Mouse (Mus musculus) forebrain, embryonic 15.5 days (tissue): ENCODE measurements around the gene Bpifa6. TPM values are rescaled to one million over a fixed set of nuclear protein-coding genes. Genes with fewer than 3 reads are reported as not detected.

Experiments used
- ATAC-seq: fragments of 200-750 bp; cut with Nextera tagmentation; replicated peaks from 2 replicates; pipeline ENCODE4 v1.8.0; 2017; ENCODE audit warnings: mild to moderate bottlenecking, moderate TSS enrichment, moderate library complexity
- H3K27ac ChIP-seq: fragments of 300-500 bp; sonication (generic); replicated peaks from 2 replicates; pipeline ENCODE4 v1.5.1; 2015; ENCODE audit warnings: mild to moderate bottlenecking, inconsistent platforms
- H3K27me3 ChIP-seq: fragments of 300-500 bp; sonication (generic); 2 replicates; pipeline ENCODE4 v1.6.1; 2015; ENCODE audit warnings: inconsistent platforms
- H3K36me3 ChIP-seq: fragments of 300-500 bp; sonication (generic); 2 replicates; pipeline ENCODE4 v1.6.1; 2015; ENCODE audit warnings: mild to moderate bottlenecking, inconsistent platforms
- H3K4me1 ChIP-seq: fragments of 300-500 bp; sonication (generic); 2 replicates; pipeline ENCODE4 v1.6.1; 2015; ENCODE audit warnings: inconsistent platforms
- H3K4me2 ChIP-seq: fragments of 300-500 bp; sonication (generic); replicated peaks from 2 replicates; pipeline ENCODE4 v1.6.1; 2015; ENCODE audit warnings: mild to moderate bottlenecking, inconsistent platforms
- H3K4me3 ChIP-seq: fragments of 300-500 bp; sonication (generic); 2 replicates; pipeline ENCODE4 v1.5.1; 2015; ENCODE audit warnings: mild to moderate bottlenecking, inconsistent platforms
- H3K9ac ChIP-seq: fragments of 300-500 bp; sonication (generic); replicated peaks from 2 replicates; pipeline ENCODE4 v1.6.1; 2015; ENCODE audit warnings: mild to moderate bottlenecking, inconsistent platforms
- H3K9me3 ChIP-seq: fragments of 300-500 bp; sonication (generic); 2 replicates; pipeline ENCODE4 v1.6.1; 2016; ENCODE audit warnings: inconsistent platforms
- WGBS: fragments of 180-500 bp; shearing (Covaris S2); methylation state at CpG from one replicate; pipeline ENCODE4 v1.1.7; 2015; ENCODE audit warnings: mixed read lengths; 5-methylcytosine and 5-hydroxymethylcytosine counted together
- polyA plus RNA-seq: library from polyadenylated mRNA; unstranded; fragments of >200 nt; fragmentation: Nextera tagmentation; extraction: Ambion mirVana; gene quantifications from 2 replicates; pipeline ENCODE4 v1.2.1, GENCODE M21; 2015

Gene Bpifa6
- polyA plus RNA-seq, result not detected in 2 replicates

- no peak within 1 kb of the TSS for H3K4me2 ChIP-seq
- H3K9me3 ChIP-seq, result no peaks in the 10 kb centered on the region
- no peak within 1 kb of the TSS for H3K4me3 ChIP-seq
- WGBS, result 94% methylated on average over 5 of the region's 5 CpGs
- ATAC-seq, result no peak
- no peaks in the 10 kb centered on the region for H3K27me3 ChIP-seq
- H3K36me3 ChIP-seq, result no peaks in the 10 kb centered on the region
- H3K4me1 ChIP-seq, result no peaks in the 10 kb centered on the region
- H3K9ac ChIP-seq, result no peak within 1 kb of the TSS
- H3K27ac ChIP-seq, result no peak within 1 kb of the TSS
Observed at GRCm38 (mm10) chr2:153974582-153974981, at the start of gene Bpifa6. Bpifa6 (plus strand) TSS chr2:153974945.

- Histone ChIP-seq H3K9me3 (no peaks in the 10 kb centered on the region), H3K27me3 (no peaks in the 10 kb centered on the region), H3K4me1 (no peaks in the 10 kb centered on the region), H3K27ac (no peak overlapping the region), H3K4me3 (no peak overlapping the region), H3K4me2 (no peak overlapping the region), H3K9ac (no peak overlapping the region), H3K36me3 (no peaks in the 10 kb centered on the region)
- 43% methylated on average over 3 of the region's 3 CpGs for WGBS
- peak; percentile 35; the same call in 1 of the 2 replicates for ATAC-seq
Observed at GRCm38 (mm10) chr2:153929871-153930413, 44.8 kb upstream of the Bpifa6 start.

- Histone ChIP-seq H3K4me1 (no peaks in the 10 kb centered on the region), H3K9me3 (no peaks in the 10 kb centered on the region), H3K27me3 (no peaks in the 10 kb centered on the region), H3K4me3 (no peak overlapping the region), H3K27ac (no peak overlapping the region), H3K4me2 (no peak overlapping the region), H3K9ac (no peak overlapping the region), H3K36me3 (no peaks in the 10 kb centered on the region)
- 49% methylated on average over 6 of the region's 6 CpGs for WGBS
- peak; percentile 76 for ATAC-seq
Observed at GRCm38 (mm10) chr2:153931125-153931524, 43.6 kb upstream of the Bpifa6 start.

DNA sequence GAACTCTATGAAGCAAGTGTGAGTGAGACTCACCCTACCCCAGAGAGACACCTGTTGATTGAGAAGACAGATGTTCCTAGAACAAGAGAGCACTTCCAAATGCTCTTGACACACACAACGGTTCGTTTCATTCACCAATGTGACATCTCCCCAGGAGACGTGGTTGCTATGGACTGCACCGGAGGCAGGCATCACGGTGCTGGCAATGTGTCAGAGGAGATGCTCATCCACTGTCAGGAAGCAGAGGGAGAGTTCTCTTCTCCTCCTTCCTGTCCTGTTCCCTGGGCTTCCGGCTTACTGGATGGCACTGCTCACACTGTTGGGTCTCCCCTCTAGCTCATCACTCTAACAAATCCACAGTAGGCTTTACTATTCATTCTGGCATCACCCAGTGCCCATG, 41.4 kb upstream of the Bpifa6 start:
- no peaks in the 10 kb centered on the region for H3K27me3 ChIP-seq
- H3K4me3 ChIP-seq, result no peak overlapping the region
- no peak overlapping the region for H3K4me2 ChIP-seq
- H3K9ac ChIP-seq, result no peak overlapping the region
- H3K9me3 ChIP-seq, result no peaks in the 10 kb centered on the region
- no peaks in the 10 kb centered on the region for H3K4me1 ChIP-seq
- no peak overlapping the region for H3K27ac ChIP-seq
- 58% methylated on average over 6 of the region's 6 CpGs for WGBS
- H3K36me3 ChIP-seq, result no peaks in the 10 kb centered on the region
- no peak for ATAC-seq

DNA sequence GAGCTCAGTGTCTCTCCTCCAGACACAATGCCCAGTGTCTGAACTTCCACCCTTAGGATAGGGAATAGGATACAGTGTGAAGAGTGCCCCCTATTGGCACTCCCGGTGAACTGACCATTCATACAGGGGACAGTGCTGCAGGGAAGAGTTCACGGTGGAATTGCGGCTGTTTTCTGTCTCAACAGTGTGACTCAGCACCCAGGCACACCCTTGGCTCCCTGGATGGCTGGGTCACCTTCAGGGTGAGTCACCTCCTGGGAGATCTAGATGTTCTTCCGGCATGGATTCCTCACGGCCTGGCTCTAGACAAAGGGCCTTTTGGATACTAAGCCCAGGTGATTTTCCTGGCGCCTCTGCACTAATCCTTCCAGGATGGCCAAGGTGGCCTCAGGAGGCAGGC, 39.4 kb upstream of the Bpifa6 start:
- Histone ChIP-seq H3K4me2 (no peak overlapping the region), H3K27ac (no peak overlapping the region), H3K9me3 (no peaks in the 10 kb centered on the region), H3K9ac (no peak overlapping the region), H3K36me3 (no peaks in the 10 kb centered on the region), H3K4me3 (no peak overlapping the region), H3K4me1 (no peaks in the 10 kb centered on the region), H3K27me3 (no peaks in the 10 kb centered on the region)
- no peak for ATAC-seq
- whole genome bisulfite sequencing, result 87% methylated on average over 6 of the region's 6 CpGs

- 81% methylated on average over 5 of the region's 5 CpGs for WGBS
Observed at GRCm38 (mm10) chr2:153937843-153938242, 36.9 kb upstream of the Bpifa6 start, which contains the start of gene Bpifb4. Bpifb4 (plus strand) TSS chr2:153938212.

GRCm38 (mm10) chr2:153943537-153943936, 31.2 kb upstream of the Bpifa6 start:
- no peak overlapping the region for H3K4me3 ChIP-seq
- no peaks in the 10 kb centered on the region for H3K9me3 ChIP-seq
- no peak overlapping the region for H3K4me2 ChIP-seq
- ATAC-seq, result no peak
- H3K4me1 ChIP-seq, result no peaks in the 10 kb centered on the region
- no peak overlapping the region for H3K27ac ChIP-seq
- no peaks in the 10 kb centered on the region for H3K36me3 ChIP-seq
- no peaks in the 10 kb centered on the region for H3K27me3 ChIP-seq
- no peak overlapping the region for H3K9ac ChIP-seq
- WGBS, result 41% methylated on average over 3 of the region's 3 CpGs

More at GRCm38 (mm10) chr2:153937843-153938242, 36.9 kb upstream of the Bpifa6 start, which contains the start of gene Bpifb4:
- H3K9me3 ChIP-seq, result no peaks in the 10 kb centered on the region
- no peak within 1 kb of the TSS for H3K4me3 ChIP-seq
- ATAC-seq, result no peak
- no peak within 1 kb of the TSS for H3K9ac ChIP-seq
- H3K4me1 ChIP-seq, result no peaks in the 10 kb centered on the region
- no peaks in the 10 kb centered on the region for H3K36me3 ChIP-seq
- no peaks in the 10 kb centered on the region for H3K27me3 ChIP-seq
- no peak within 1 kb of the TSS for H3K27ac ChIP-seq
- H3K4me2 ChIP-seq, result no peak within 1 kb of the TSS

- WGBS, result 93% methylated on average over 8 of the region's 8 CpGs
- Histone ChIP-seq H3K4me2 (no peak overlapping the region), H3K4me1 (no peaks in the 10 kb centered on the region), H3K36me3 (no peaks in the 10 kb centered on the region), H3K27ac (no peak overlapping the region), H3K9ac (no peak overlapping the region), H3K9me3 (no peaks in the 10 kb centered on the region), H3K4me3 (no peak overlapping the region), H3K27me3 (no peaks in the 10 kb centered on the region)
- no peak for ATAC-seq
Observed at GRCm38 (mm10) chr2:153944567-153944966, 30.2 kb upstream of the Bpifa6 start.

GRCm38 (mm10) chr2:153952897-153953296, 21.8 kb upstream of the Bpifa6 start:
- H3K4me2 ChIP-seq, result no peak overlapping the region

DNA sequence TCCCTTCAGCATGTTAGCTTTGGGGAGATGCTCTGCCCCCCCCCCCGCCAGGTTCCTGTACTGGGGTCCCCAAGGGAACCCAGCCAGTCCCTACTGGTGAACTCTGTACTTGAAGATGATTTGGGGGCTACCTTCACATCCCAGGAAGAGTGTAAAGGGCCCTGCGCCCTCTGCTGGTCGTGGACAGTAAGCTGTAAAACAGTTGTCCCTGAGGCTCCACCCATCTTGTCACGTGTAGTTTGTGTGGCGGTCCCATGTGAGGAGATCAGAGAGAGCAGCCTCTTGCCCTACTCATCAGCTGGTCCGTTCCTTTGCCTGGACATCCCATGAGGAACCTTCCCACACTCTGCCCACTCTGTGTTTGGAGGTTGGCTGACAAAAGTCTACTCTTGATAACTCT, 20.9 kb upstream of the Bpifa6 start:
- WGBS, result 3% methylated on average over 6 of the region's 6 CpGs
- Histone ChIP-seq H3K27me3 (no peaks in the 10 kb centered on the region), H3K4me1 (no peaks in the 10 kb centered on the region), H3K9me3 (no peaks in the 10 kb centered on the region), H3K27ac (no peak overlapping the region), H3K4me2 (peak overlapping the region; percentile 28), H3K36me3 (no peaks in the 10 kb centered on the region), H3K4me3 (no peak overlapping the region), H3K9ac (no peak overlapping the region)
- ATAC-seq, result no peak; the same call in 1 of the 2 replicates

More at GRCm38 (mm10) chr2:153952897-153953296, 21.8 kb upstream of the Bpifa6 start:
- Histone ChIP-seq H3K9ac (no peak overlapping the region), H3K4me1 (no peaks in the 10 kb centered on the region), H3K4me3 (no peak overlapping the region), H3K27me3 (no peaks in the 10 kb centered on the region), H3K9me3 (no peaks in the 10 kb centered on the region), H3K27ac (no peak overlapping the region), H3K36me3 (no peaks in the 10 kb centered on the region)
- WGBS, result 28% methylated on average over 6 of the region's 6 CpGs
- no peak for ATAC-seq

GRCm38 (mm10) chr2:153962821-153963331, 11.9 kb upstream of the Bpifa6 start:
- ATAC-seq, result no peak; the same call in 1 of the 2 replicates
- WGBS, result 67% methylated on average over 4 of the region's 4 CpGs
- H3K4me1 ChIP-seq, result no peaks in the 10 kb centered on the region
- no peak overlapping the region for H3K4me3 ChIP-seq
- H3K36me3 ChIP-seq, result no peaks in the 10 kb centered on the region
- H3K9ac ChIP-seq, result no peak overlapping the region
- no peak overlapping the region for H3K4me2 ChIP-seq
- H3K27me3 ChIP-seq, result no peaks in the 10 kb centered on the region
- no peak overlapping the region for H3K27ac ChIP-seq
- no peaks in the 10 kb centered on the region for H3K9me3 ChIP-seq

GRCm38 (mm10) chr2:153963334-153963733, 11.4 kb upstream of the Bpifa6 start:
- Histone ChIP-seq H3K4me3 (no peak overlapping the region), H3K36me3 (no peaks in the 10 kb centered on the region), H3K27me3 (no peaks in the 10 kb centered on the region), H3K4me1 (no peaks in the 10 kb centered on the region), H3K9ac (no peak overlapping the region), H3K9me3 (no peaks in the 10 kb centered on the region), H3K27ac (no peak overlapping the region), H3K4me2 (no peak overlapping the region)
- ATAC-seq, result no peak
- WGBS, result 92% methylated on average over 1 of the region's 1 CpGs

DNA sequence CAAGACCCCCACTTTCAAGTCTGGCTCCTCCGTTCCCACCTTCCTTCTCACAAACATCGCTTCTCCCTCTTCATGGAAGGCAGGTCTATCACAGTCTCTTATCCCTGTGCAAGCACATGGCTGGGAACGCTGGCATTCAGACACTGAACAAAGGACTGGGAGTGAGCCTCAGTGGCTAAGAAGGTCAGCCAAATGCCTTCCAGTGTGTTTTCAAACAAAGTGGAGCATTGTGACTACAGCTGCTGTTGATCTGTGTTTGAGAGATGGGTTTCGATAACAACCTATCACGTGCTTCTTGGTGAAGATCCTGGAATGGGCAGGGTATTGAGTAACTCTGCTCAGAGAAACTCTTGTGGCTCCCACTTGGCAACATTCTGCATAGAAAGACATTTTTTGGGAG, 4.5 kb upstream of the Bpifa6 start:
- H3K4me3 ChIP-seq, result no peak overlapping the region
- H3K4me1 ChIP-seq, result no peaks in the 10 kb centered on the region
- no peak overlapping the region for H3K4me2 ChIP-seq
- H3K36me3 ChIP-seq, result no peaks in the 10 kb centered on the region
- H3K27me3 ChIP-seq, result no peaks in the 10 kb centered on the region
- WGBS, result 51% methylated on average over 5 of the region's 5 CpGs
- H3K9me3 ChIP-seq, result no peaks in the 10 kb centered on the region
- no peak for ATAC-seq
- no peak overlapping the region for H3K27ac ChIP-seq
- no peak overlapping the region for H3K9ac ChIP-seq
